Mouse (Mus musculus) MEL (cell line): Measurements from ENCODE around the gene Stom. TPM values are rescaled to one million over a fixed set of nuclear protein-coding genes. Genes with fewer than 3 reads are reported as not detected.

Source experiments
- DNase-seq: peaks from one replicate; pipeline ENCODE4 v3.0.0; 2011; ENCODE audit warnings: low read depth, low spot score
- H3K27ac ChIP-seq: 2 replicates; pipeline ENCODE4 v1.5.1; 2012; ENCODE audit warnings: low read depth, mild to moderate bottlenecking, control low read depth, low read length, moderate library complexity; ENCODE audit not compliant: control insufficient read depth
- H3K27me3 ChIP-seq, 2 experiments: fragments of 150-350 bp in 1 of 2; sonication (generic) in 1 of 2; 2 replicates each; pipeline ENCODE4 v1.6.1; 2012; ENCODE audit warnings: low read length in 2 of 2, mild to moderate bottlenecking in 2 of 2, improper control_type of control experiment in 1 of 2, moderate library complexity in 1 of 2; ENCODE audit not compliant: insufficient read depth in 2 of 2, control insufficient read depth in 1 of 2
- H3K36me3 ChIP-seq, 2 experiments: 2 replicates each; pipeline ENCODE4 v1.6.1; 2012 to 2014; ENCODE audit warnings: low read length in 2 of 2, improper control_type of control experiment in 1 of 2, inconsistent platforms in 1 of 2, mild to moderate bottlenecking in 1 of 2; ENCODE audit not compliant: insufficient read depth in 2 of 2, control insufficient read depth in 1 of 2
- H3K4me1 ChIP-seq, 2 experiments: fragments of 150-350 bp in 1 of 2; sonication (generic) in 1 of 2; 2 replicates each; pipeline ENCODE4 v1.6.1; 2012; ENCODE audit warnings: low read length in 2 of 2, improper control_type of control experiment in 1 of 2, mild to moderate bottlenecking in 1 of 2; ENCODE audit not compliant: insufficient read depth in 2 of 2, control insufficient read depth in 1 of 2
- H3K4me3 ChIP-seq, 2 experiments: fragments of 150-350 bp in 1 of 2; sonication (generic) in 1 of 2; 2 replicates each; pipeline ENCODE4 v1.5.1; 2012; ENCODE audit warnings: low read depth in 2 of 2, low read length in 2 of 2, mild to moderate bottlenecking in 2 of 2, moderate library complexity in 2 of 2, control low read depth in 1 of 2, improper control_type of control experiment in 1 of 2; ENCODE audit not compliant: control insufficient read depth in 1 of 2, insufficient read depth in 1 of 2
- H3K79me2 ChIP-seq: 2 replicates; pipeline ENCODE4 v1.6.1; 2012; ENCODE audit warnings: mild to moderate bottlenecking, low read length, moderate library complexity; ENCODE audit not compliant: control insufficient read depth, poor library complexity, insufficient read depth
- H3K9ac ChIP-seq: 2 replicates; pipeline ENCODE4 v1.6.1; 2012; ENCODE audit warnings: low read depth, mild to moderate bottlenecking, control low read depth, low read length, moderate library complexity; ENCODE audit not compliant: control insufficient read depth, poor library complexity, severe bottlenecking
- H3K9me3 ChIP-seq: fragments of 150-350 bp; sonication (generic); replicated peaks from 2 replicates; pipeline ENCODE4 v1.6.1; 2012; ENCODE audit warnings: mild to moderate bottlenecking, low read length, improper control_type of control experiment, moderate library complexity; ENCODE audit not compliant: insufficient read depth
- BHLHE40 ChIP-seq: IDR thresholded peaks from 2 replicates; pipeline ENCODE4 v1.6.1; 2012; ENCODE audit warnings: low read depth, mild to moderate bottlenecking, inconsistent platforms, low read length, improper control_type of control experiment, borderline replicate concordance
- E2F4 ChIP-seq: IDR thresholded peaks from 2 replicates; pipeline ENCODE4 v1.6.1; 2011; ENCODE audit warnings: low read depth, low read length, improper control_type of control experiment, borderline replicate concordance
- EP300 ChIP-seq, 2 experiments: IDR thresholded peaks; 2 replicates each; pipeline ENCODE4 v1.6.1; 2011; ENCODE audit warnings: improper control_type of control experiment in 2 of 2, low read length in 2 of 2, low read depth in 1 of 2, mild to moderate bottlenecking in 1 of 2
- MAFK ChIP-seq: IDR thresholded peaks from 2 replicates; pipeline ENCODE4 v1.6.1; 2011; ENCODE audit warnings: low read depth, mild to moderate bottlenecking, low read length, improper control_type of control experiment, borderline replicate concordance
- MAZ ChIP-seq: IDR thresholded peaks from 2 replicates; pipeline ENCODE4 v1.6.1; 2012; ENCODE audit warnings: low read depth, mild to moderate bottlenecking, inconsistent platforms, low read length, improper control_type of control experiment
- NELFE ChIP-seq: IDR thresholded peaks from 2 replicates; pipeline ENCODE4 v1.6.1; 2011; ENCODE audit warnings: low read depth, low read length, improper control_type of control experiment
- POLR2AphosphoS5 ChIP-seq: IDR thresholded peaks from 2 replicates; pipeline ENCODE4 v1.6.1; 2012; ENCODE audit warnings: low read depth, borderline replicate concordance, mild to moderate bottlenecking, inconsistent platforms, low read length, moderate library complexity, mixed read lengths
- TAL1 ChIP-seq: IDR thresholded peaks from 2 replicates; pipeline ENCODE4 v1.6.1; 2012; ENCODE audit warnings: mild to moderate bottlenecking, inconsistent platforms, low read length, moderate library complexity, mixed read lengths
- TBP ChIP-seq: IDR thresholded peaks from 2 replicates; pipeline ENCODE4 v1.8.0; 2011; ENCODE audit warnings: low read depth, low read length, improper control_type of control experiment
- TCF12 ChIP-seq: IDR thresholded peaks from 2 replicates; pipeline ENCODE4 v1.6.1; 2014; ENCODE audit warnings: low read depth, mild to moderate bottlenecking, inconsistent platforms, low read length, improper control_type of control experiment, moderate library complexity
- ZMIZ1 ChIP-seq: IDR thresholded peaks from 2 replicates; pipeline ENCODE4 v1.6.1; 2012; ENCODE audit warnings: low read depth, mild to moderate bottlenecking, inconsistent platforms, low read length, improper control_type of control experiment, moderate library complexity
- polyA plus RNA-seq, 2 experiments: library from polyadenylated mRNA; stranded (reverse) in 1 of 2; unstranded in 1 of 2; fragments of >175 nt in 1 of 2; fragments of >200 nt in 1 of 2; gene quantifications; 2 replicates each; pipeline versions ENCODE4 v1.2.1 to v1.2.4; 2012; ENCODE audit warnings: low replicate concordance in 2 of 2, low read depth in 1 of 2; ENCODE audit not compliant: insufficient read length in 2 of 2, insufficient read depth in 1 of 2, missing spikeins in 1 of 2
- total RNA-seq: library from RNA; depleted of rRNA; stranded (reverse); fragments of 300-350 nt; gene quantifications from 2 replicates; pipeline ENCODE4 v1.2.3, GENCODE M21; 2012

The Stom gene
- total and polyA plus RNA-seq, 3 experiments = 28.0 to 49.4 TPM; not detected in 1

- peaks cover 5 to 20% of the 10 kb centered on the region in 2 experiments for H3K36me3 ChIP-seq
- H3K9ac ChIP-seq = no peak overlapping the region
- no peak overlapping the region for H3K4me3 ChIP-seq
- no peaks in the 10 kb centered on the region for H3K79me2 ChIP-seq
- no peaks in the 10 kb centered on the region for H3K9me3 ChIP-seq
- TF ChIP-seq TAL1 = 0 out of 2 replicates have a peak, but pooled peaks have one; percentile 8
- peak in 1 of 2 experiments; percentile 10; a peak in 1 of 4 replicates for TF ChIP-seq EP300 (IDR thresholded peaks at IDR 0.05; ENCODE audit: low read depth in 1 of 2, low read length in 2 of 2)
- TF ChIP-seq E2F4 = no peak
- TF ChIP-seq, all 39 proteins: peak for 2
- Histone ChIP-seq H3K27ac (no peak overlapping the region), H3K27me3 (no peaks in the 10 kb centered on the region), H3K4me1 (peaks cover 3 to 22% of the 10 kb centered on the region in 2 experiments)
- peak; percentile 52 for DNase-seq
Observed at GRCm38 (mm10) chr2:35322404-35323164, 14.2 kb downstream of the Stom start.

GRCm38 (mm10) chr2:35320399-35320798 is 16.4 kb downstream of the Stom start:
- no peak overlapping the region for H3K9ac ChIP-seq
- H3K27me3 ChIP-seq = no peaks in the 10 kb centered on the region
- H3K27ac ChIP-seq = no peak overlapping the region
- peaks cover 0 to 12% of the 10 kb centered on the region in 2 experiments; a peak in 3 of 4 replicates for H3K4me1 ChIP-seq
- TF ChIP-seq TCF12 = no peak
- TF ChIP-seq POLR2AphosphoS5 = no peak
- TF ChIP-seq ZMIZ1 = no peak
- TF ChIP-seq NELFE = no peak
- TF ChIP-seq BHLHE40 = no peak
- no peak for TF ChIP-seq MAFK
- TF ChIP-seq TAL1 = no peak
- TF ChIP-seq, all 39 proteins: peak for 0
- peaks cover 5 to 9% of the 10 kb centered on the region in 2 experiments for H3K36me3 ChIP-seq
- H3K4me3 ChIP-seq = no peak overlapping the region
- H3K9me3 ChIP-seq = no peaks in the 10 kb centered on the region
- H3K79me2 ChIP-seq = no peaks in the 10 kb centered on the region
- DNase-seq = no peak

GRCm38 (mm10) chr2:35318405-35318804 is 18.4 kb downstream of the Stom start:
- H3K27ac ChIP-seq = no peak overlapping the region
- no peak for DNase-seq

More at GRCm38 (mm10) chr2:35318405-35318804, 18.4 kb downstream of the Stom start:
- Histone ChIP-seq H3K9ac (no peak overlapping the region), H3K27me3 (no peaks in the 10 kb centered on the region), H3K36me3 (peaks cover 5 to 9% of the 10 kb centered on the region in 2 experiments), H3K9me3 (no peaks in the 10 kb centered on the region), H3K79me2 (no peaks in the 10 kb centered on the region), H3K4me3 (no peak overlapping the region), H3K4me1 (peaks cover 0 to 12% of the 10 kb centered on the region in 2 experiments; a peak in 3 of 4 replicates)
- no peak for TF ChIP-seq ZMIZ1
- TF ChIP-seq TBP = no peak
- TF ChIP-seq MAZ = no peak
